Mouse (Mus musculus) adrenal gland (tissue): Measurements from ENCODE around the gene Gm11549.

Experiments
- intact Hi-C: fragments of 180-260 bp; cut with DNase I; formaldehyde crosslinking; loops from one replicate; pipeline ENCODE4 v1.15.1; 2025
- microRNA-seq, 2 experiments: library from miRNA; unstranded; fragments of <30 nt; microRNA quantifications; one replicate each; pipeline ENCODE4; 2019

Gm11549 gene

DNA sequence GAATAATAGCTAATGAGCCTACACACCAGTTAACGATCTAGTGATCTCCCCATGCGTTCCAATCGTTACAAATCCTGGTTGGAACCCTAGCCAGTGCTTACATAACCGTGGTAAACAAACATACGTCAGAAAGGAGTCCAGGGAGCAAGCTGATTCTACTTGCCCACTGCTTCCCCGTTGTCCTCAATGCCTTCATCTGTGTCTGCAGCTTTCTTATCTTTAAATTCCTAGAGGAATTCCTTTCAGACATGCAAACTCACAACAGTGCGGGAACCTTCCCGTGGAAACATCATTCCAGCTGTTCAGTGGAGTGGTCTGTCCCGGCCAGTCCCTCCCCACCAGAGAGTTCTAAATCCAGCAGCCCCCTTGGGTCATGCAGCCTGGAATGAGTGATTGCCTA, 38.7 kb downstream of the Gm11549 start:
- intact Hi-C loops, result no loop called here

DNA sequence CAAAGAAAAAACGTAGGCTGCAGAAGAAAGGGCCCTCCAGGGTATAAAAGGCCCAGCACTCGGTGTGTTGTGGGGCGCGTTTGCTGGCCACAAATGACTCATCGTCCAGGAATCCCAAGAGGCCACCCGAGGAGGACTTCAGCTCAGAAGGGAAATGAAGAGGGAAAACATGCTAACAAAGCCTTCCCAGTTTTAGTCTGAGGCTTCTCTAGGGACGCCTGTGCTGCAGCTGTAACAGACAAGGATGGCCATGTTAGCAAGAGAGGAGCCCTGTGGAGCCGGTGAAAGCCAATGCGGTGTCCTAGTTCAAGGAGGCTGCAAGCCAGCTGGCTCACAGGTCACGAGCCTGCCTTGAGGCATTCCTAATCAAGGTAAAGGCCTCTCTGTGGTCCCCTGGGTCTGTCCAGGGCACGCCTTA, 39.8 kb downstream of the Gm11549 start:
- intact Hi-C loops, result no loop called here

DNA sequence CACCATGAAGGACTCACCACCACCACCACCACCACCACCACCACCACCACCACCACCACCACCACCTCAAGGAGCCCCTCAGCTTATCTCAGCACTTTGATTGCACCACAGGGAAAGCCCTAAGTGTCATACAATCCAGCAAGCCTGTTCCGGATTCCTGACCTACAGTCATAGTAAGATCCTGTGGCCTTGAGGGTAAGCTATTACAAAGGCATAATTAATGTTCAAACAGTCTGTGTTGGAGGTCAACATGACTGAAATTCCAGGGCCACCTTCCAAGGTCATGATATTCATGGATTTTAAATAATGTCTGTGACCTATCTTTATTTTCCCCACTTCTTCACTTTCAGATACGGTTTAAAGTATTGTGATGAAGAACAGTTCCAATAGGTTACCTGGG, 41.1 kb downstream of the Gm11549 start:
- intact Hi-C loops, result no loop called here

DNA sequence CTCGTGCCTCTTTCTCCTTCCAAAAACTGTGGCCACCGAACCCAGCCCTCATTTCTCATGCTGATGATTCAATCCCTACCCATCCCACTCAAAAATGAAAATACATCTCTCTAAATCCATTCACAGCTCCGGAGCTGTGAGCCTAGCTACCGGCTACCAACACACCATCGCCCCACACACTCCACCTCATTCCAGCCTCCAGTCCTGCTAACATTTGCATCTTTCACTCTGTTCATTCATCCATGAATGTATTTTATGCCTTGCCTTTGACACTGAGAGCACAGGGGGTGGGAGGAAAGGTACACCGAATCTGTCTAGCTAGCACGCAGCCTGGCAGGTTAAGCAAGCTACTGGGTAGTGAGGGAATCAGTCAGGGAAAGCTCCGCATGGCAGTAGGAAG, 42.8 kb downstream of the Gm11549 start:
- intact Hi-C loops, result no loop called here

DNA sequence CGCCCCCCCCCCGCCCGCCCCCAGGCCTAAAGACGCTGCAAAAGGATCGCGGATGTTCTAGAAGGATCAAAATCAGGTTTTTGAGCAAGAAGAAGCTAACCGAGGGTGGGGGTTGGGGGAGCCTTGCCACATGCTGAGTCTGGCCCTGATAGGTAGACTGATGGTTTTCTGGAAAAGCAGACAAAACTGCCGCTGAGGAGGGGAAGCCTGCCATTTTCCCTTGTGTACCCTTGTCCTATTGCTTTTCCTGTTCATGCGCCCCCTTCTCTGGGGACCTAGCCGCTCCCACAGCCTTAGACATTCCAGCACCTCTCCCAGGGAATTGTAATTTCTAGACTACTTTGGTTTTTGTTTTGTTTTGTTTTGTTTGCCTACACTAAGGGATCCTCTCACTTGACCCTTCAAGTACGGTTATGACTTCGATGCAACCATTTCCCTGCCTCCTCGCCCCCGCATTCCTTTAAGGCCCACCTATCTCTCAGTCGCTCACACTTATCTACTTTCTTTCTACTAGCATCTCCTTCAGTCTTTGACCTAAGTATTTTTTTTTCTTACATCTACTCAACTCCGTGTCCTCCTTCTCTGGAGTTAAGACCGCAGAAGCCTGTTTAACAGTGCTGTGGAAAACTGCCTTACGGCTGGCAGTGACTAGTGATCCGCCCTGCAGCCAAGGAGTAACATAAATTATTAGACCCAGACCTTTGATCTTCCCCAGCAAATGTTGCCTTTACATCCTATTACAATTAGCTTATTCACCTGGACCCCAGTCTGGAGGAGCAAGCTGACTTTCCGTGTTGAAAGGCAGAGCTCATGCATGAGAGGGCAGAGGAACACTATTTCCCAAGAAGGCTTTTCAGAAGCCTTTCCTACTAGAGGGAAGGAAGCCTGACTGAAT, 45.1 kb downstream of the Gm11549 start:
- intact Hi-C loops, result no loop called here

DNA sequence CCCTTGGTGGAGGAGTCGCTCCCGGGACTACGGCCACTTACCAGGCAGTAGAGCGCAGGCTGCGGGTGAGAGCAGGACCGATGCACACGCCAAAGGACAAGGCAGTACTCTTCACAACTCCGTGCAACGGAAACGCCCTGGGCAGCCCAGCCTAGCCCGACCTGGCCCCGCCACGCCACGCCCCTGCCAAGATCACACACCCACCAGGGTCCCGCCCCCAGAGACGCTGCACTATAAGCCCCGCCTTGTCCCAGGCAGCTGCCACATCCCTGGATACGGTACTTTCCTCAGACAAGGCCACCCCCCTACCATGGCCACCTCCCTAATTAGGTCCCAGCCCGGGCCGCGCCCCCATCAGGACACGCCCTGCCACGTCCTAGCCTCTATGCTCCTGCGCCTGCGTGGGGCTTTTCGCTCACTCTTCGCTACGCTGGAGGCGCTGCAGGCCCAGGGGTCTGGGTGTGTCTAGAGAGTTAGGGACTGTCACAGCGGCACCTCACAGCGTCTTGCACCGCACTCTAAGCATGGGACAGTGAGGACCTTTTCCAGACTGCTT, 46.0 kb downstream of the Gm11549 start, which contains the start of the genes Anxa5 and 1810062G17Rik:
TSS of gene Anxa5 (minus strand) at position 363 of the 556 bp plus-strand sequence.
TSS of gene 1810062G17Rik (plus strand) at position 406 of the 556 bp plus-strand sequence.
- intact Hi-C loops, result no loop called here

DNA sequence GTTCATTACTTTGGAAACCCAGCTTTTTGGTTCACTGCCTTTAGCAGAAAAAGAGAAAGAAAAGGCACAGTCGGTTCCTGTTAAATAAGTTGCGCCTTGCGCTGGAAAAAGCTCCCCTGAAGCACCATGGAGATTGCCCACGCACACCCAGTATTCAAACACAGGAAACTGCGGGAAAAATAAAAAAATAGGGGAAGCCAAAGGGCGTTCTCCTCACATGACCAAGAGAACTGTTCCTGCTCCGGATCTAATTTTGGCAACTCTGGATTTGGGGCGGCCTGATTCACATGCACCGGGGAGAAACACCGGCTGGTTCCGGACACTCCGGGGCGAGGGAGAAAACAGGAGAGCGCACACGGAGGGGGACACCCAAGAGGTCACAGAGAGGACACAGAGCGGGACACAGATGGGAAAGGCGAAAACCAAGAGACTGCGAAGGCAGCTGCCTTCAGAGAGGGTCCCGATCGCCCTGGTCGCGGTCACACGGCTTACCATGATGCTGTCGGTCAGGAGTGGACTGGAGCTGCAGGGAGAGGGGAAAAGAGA, 46.6 kb downstream of the Gm11549 start:
- intact Hi-C loops, result no loop called here

DNA sequence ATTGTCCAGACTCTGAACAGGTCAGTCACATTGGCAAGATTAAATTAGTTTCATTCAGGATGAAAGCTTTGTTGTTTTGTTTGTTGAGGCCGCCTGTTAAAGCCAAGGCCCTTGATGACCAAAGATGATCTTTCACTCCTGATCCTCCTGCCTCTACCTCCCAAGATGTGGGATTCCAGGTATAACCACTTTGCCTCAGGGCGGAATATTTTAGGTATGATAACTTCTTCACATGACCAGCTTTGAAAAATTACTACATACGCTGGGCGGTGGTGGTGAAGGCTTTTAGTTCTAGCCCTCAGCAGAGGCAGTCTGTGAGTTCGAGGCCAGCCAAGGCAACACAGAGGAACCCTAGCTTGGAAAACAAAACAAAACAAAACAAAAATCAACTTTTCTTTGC, 47.2 kb downstream of the Gm11549 start:
- intact Hi-C loops, result no loop called here

DNA sequence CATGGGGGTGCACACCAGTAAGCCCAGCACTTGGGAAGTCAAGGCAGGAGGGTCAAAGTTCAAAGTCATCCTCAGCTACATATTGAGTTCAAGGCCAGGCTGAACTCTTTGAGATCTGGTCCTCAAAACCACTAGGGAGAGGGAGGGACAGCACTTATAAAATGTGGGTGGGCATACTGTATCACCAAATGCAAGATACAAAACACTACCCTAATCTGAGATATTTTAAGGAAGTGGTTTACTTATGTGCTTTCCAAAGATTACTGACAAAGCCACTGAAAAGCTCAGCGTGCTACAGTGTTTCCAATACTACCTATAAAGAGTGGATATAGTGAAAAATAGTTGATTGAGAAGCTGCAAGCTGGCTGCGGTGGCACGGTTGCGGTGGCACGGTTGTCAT, 48.4 kb downstream of the Gm11549 start:
- intact Hi-C loops, result no loop called here

DNA sequence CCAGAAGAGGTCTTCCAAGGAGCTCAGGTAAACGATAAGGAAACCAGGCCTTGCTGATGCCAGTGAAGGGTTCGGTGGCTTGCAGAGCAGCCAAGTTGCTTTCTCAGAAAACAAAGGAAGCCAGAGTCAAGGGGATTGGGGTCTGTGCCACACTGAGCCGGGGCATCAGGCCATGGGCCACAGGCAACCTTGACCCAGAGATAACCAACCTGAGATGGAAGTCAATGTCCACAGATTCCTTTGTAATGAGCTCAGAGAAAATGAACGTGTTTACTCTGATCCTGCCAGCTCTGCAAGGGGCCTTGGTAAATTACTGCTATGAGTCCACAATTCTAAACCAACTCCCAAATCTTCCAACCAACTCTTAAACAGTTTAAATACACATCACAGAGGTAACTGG, 49.8 kb downstream of the Gm11549 start:
- intact Hi-C loops, result no loop called here

DNA sequence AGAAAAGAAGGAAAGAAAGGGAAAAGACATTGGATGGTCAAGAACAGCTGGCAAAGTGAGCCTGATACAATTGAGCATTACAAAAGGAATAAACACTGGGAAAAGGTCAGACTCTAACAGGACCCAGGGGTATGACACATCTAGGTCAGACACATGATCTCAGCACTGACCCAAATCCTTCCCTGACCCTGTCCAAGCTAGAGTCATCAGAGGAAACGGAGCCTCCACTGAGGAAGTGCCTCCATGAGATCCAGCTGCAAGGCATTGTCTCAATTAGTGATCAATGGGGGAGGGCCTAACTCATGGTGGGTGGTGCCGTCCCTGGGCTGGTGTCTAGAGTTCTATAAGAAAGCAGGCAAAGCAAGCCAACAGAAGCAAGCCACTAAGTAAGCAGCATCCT, 52.7 kb downstream of the Gm11549 start:
- intact Hi-C loops, result no loop called here

DNA sequence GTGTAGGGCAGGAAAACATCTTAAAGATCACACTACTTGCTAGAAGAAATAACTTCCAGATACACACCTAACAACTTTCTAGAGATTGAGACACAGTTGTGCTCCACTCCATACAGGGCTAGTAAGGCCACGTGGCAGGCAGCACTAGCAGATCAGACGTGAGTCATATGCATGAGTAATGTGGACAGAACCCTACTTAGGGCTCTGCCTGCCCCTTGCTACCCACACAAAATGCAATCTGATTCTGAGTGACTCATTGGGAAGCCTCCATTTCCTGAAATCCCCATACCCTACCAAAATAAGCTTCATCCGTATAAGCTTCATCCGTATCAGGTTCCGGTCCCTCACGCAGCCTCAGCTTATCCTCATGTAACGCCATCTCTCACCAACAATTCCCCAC, 54.0 kb downstream of the Gm11549 start:
- intact Hi-C loops, result no loop called here

DNA sequence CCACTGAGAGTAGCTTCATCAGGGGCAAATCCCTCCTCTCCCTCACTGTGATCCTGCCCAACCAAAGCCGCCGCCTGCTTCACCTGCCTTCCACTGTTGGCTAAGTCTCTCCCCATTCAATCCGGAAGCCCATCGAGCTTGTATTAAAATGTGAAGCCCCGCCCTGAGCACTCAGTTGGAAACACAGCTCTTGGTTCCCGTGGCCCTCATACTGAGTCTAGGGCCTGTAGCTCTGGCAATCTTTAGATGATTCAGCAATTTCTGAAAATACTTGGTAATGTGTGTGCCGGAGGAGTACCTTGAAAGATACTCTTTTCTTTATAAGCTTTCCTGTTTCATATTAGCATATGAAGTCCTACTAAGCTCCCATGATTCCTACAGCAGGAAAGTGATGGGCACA, 56.1 kb downstream of the Gm11549 start:
- intact Hi-C loops, result no loop called here

Small RNAs within 50 kb of the gene (microRNA-seq; reads per million reads assigned to microRNA genes)
- gene Mir7009, result 0.11 to 0.49 reads per million in 2 experiments
